ENCODE assay signal across 23 mouse cellular contexts in the genomic region with DNA sequence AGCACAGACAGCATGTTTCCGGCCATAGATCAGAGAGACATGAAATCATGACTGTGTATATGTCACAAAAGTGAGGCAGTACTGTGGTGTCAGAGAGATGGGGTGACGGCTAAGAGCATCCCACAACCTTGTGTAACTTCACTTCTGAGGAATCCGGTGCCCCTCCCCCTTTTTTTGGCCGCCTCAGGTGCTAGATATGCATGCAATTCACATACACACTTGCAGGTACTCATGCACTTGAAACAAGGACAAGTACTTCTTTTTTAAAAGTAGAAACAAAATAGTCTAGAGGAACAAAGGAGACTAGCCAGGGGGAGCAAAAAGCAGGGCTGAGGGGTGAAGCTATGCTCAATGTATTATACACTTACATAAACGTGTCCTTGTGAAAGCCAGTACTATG.
DNase-seq lines count a peak whose midpoint lies in the region; ATAC-seq and TF ChIP-seq lines count a peak whose summit lies in the region.
"Had no signal": no experiment of that assay in that cellular context is flagged by ENCODE, and none has a peak within 500 bp of the region (broad histone marks: within the 10 kb centered on the region; RNA-seq: fewer than 3 reads in every experiment).

No protein-coding gene starts in this region.

- no peaks in the 10 kb centered on the region for H3K36me3 ChIP-seq in lung, embryonic 14.5 days (ENCODE audit: insufficient read depth)
- H3K36me3 ChIP-seq in lung, embryonic 15.5 days, result no peaks in the 10 kb centered on the region
- H3K36me3 ChIP-seq: embryonic facial prominence, embryonic 12.5 days; embryonic facial prominence, embryonic 15.5 days; hindbrain, embryonic 10.5 days; hindbrain, embryonic 13.5 days had no signal

- DNase-seq in lung, embryonic 14.5 days, result peak; percentile 26
- peak; percentile 24 for DNase-seq in lung, postnatal 10 days
- peak; percentile 61 for DNase-seq in lung, postnatal 36 days
- DNase-seq in urinary bladder, adult 2 months (ENCODE audit: low spot score), result no peak
- no peak for DNase-seq in layer of hippocampus, adult 8-10 months (ENCODE audit: low spot score in 2 of 2)
- DNase-seq in layer of hippocampus, adult 2 months (ENCODE audit: low spot score in 2 of 2), result no peak
- DNase-seq: adrenal gland, adult 2 months; adrenal gland, postnatal 25 days; cerebellum, adult 11-12 months; cerebellum, adult 8-10 months; cerebellum, postnatal 10 days; cerebellum, postnatal 36 days; forebrain, postnatal 0 days; gastrocnemius, postnatal 25 days had no signal

- 60% methylated on average over 5 of the region's 5 CpGs for WGBS in lung, embryonic 14.5 days
- 48% methylated on average over 5 of the region's 5 CpGs for WGBS in lung, embryonic 15.5 days

- H3K9ac ChIP-seq in lung, embryonic 14.5 days, result no peak overlapping the region
- no peak overlapping the region for H3K9ac ChIP-seq in lung, embryonic 15.5 days
- H3K9ac ChIP-seq: embryonic facial prominence, embryonic 12.5 days; embryonic facial prominence, embryonic 15.5 days; forebrain, postnatal 0 days; hindbrain, embryonic 13.5 days had no signal

- ATAC-seq in lung, embryonic 14.5 days (ENCODE audit: insufficient read depth), result peak; percentile 31; the same call in 1 of the 2 replicates
- ATAC-seq in lung, embryonic 15.5 days (ENCODE audit: borderline replicate concordance, extremely low read depth, low FRiP score, low TSS enrichment), result peak; percentile 27; the same call in 1 of the 2 replicates
- ATAC-seq: CD4-positive, CD25-positive, alpha-beta regulatory T cell, adult 4 months; forebrain, embryonic 14.5 days; forebrain, postnatal 0 days; hindbrain, embryonic 16.5 days had no signal

- no peak for TF ChIP-seq CTCF in lung, embryonic 14.5 days (IDR thresholded peaks at IDR 0.05; ENCODE audit: low read depth)
- TF ChIP-seq CTCF in layer of hippocampus, adult 2 months (conservative IDR thresholded peaks at IDR 0.05), result no peak

- H3K4me2 ChIP-seq in lung, embryonic 14.5 days, result no peak overlapping the region
- H3K4me2 ChIP-seq in lung, embryonic 15.5 days, result no peak overlapping the region
- H3K4me2 ChIP-seq: embryonic facial prominence, embryonic 12.5 days; embryonic facial prominence, embryonic 15.5 days; heart, embryonic 11.5 days; hindbrain, embryonic 13.5 days had no signal

- H3K4me3 ChIP-seq in lung, embryonic 14.5 days (ENCODE audit: low read depth, low read length), result no peak overlapping the region
- no peak overlapping the region for H3K4me3 ChIP-seq in lung, embryonic 15.5 days
- no peak overlapping the region for H3K4me3 ChIP-seq in layer of hippocampus, adult 2 months
- H3K4me3 ChIP-seq: embryonic facial prominence, embryonic 12.5 days; embryonic facial prominence, embryonic 15.5 days; hindbrain, embryonic 10.5 days; hindbrain, embryonic 13.5 days had no signal

- H3K27me3 ChIP-seq in lung, embryonic 14.5 days (ENCODE audit: insufficient read depth, low read length), result no peaks in the 10 kb centered on the region
- H3K27me3 ChIP-seq in lung, embryonic 15.5 days, result no peaks in the 10 kb centered on the region
- H3K27me3 ChIP-seq: embryonic facial prominence, embryonic 12.5 days; embryonic facial prominence, embryonic 15.5 days; hindbrain, embryonic 13.5 days had no signal

- no peak overlapping the region for H3K27ac ChIP-seq in lung, embryonic 14.5 days (ENCODE audit: low read depth)
- no peak overlapping the region for H3K27ac ChIP-seq in lung, embryonic 15.5 days
- H3K27ac ChIP-seq in layer of hippocampus, adult 2 months, result no peak overlapping the region
- H3K27ac ChIP-seq: embryonic facial prominence, embryonic 12.5 days; embryonic facial prominence, embryonic 15.5 days; hindbrain, embryonic 10.5 days; hindbrain, embryonic 13.5 days had no signal

- no peaks in the 10 kb centered on the region for H3K9me3 ChIP-seq in lung, embryonic 14.5 days (ENCODE audit: low read depth, low read length)
- no peaks in the 10 kb centered on the region for H3K9me3 ChIP-seq in lung, embryonic 15.5 days
- H3K9me3 ChIP-seq: embryonic facial prominence, embryonic 12.5 days; embryonic facial prominence, embryonic 15.5 days; hindbrain, embryonic 10.5 days; hindbrain, embryonic 13.5 days had no signal

- H3K4me1 ChIP-seq in lung, embryonic 14.5 days (ENCODE audit: insufficient read depth), result no peaks in the 10 kb centered on the region
- peaks cover 3% of the 10 kb centered on the region; the same call in 1 of the 2 replicates for H3K4me1 ChIP-seq in lung, embryonic 15.5 days
- H3K4me1 ChIP-seq: hindbrain, embryonic 10.5 days; hindbrain, embryonic 13.5 days had no signal

Comparison
In these comparisons a context has a peak if more than half of its experiments do, and no peak if none do; other contexts are left out.
1. DNase-seq: peak in lung, embryonic 14.5 days (single experiment), lung, postnatal 10 days (single experiment) and lung, postnatal 36 days (single experiment); none in urinary bladder, adult 2 months (single experiment), layer of hippocampus, adult 8-10 months (0 of 2) and layer of hippocampus, adult 2 months (0 of 2).